Mouse (Mus musculus) v-Abl transformed pro-B cells (cell line): Measurements from ENCODE around the gene Gm21188.
"Not testable (repeated sequence)": the region's sequence is repeated elsewhere in the genome, so short reads cannot be mapped to it uniquely, and the experiment has no call there.

Experiments
- in situ Hi-C, 2 experiments: fragments of 400-800 bp; cut with MboI; formaldehyde crosslinking; loops; one replicate each; pipeline ENCODE4 v1.15.1; 2025; ENCODE audit not compliant: unreplicated experiment in 2 of 2

Gene Gm21188

GRCm38 (mm10) chr13:120052085-120052484, at the start of gene Gm21188:
Gm21188 (minus strand) TSS chr13:120052194.
- in situ Hi-C loops = not testable (repeated sequence)

GRCm38 (mm10) chr13:120099327-120099726, 47.3 kb upstream of the Gm21188 start:
- in situ Hi-C loops = not testable (repeated sequence)

- in situ Hi-C loops = not testable (repeated sequence)
Measured at GRCm38 (mm10) chr13:120096938-120097256, 44.9 kb upstream of the Gm21188 start.

- in situ Hi-C loops = not testable (repeated sequence)
Measured at GRCm38 (mm10) chr13:120096241-120096937, 44.4 kb upstream of the Gm21188 start.

DNA sequence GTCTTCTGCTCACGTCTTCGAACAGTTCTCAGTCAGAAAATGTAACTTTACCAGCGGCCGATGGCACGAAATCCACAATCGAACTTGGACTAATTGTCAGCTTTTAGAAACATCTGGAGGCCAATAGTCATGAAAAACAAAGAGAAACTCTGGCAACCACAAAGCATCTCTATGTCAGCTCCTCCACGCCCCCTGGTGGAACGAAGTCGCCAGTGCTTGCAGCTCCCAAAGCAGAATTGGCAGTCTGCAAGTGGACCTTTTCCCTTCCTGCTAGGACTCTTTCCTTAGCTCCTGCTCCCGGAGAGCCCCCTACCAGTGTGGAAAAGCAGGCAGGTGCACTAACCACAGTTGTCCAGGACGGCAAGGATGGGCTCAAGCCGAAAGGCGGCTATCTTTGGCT, 41.0 kb upstream of the Gm21188 start:
- in situ Hi-C loops = not testable (repeated sequence)

DNA sequence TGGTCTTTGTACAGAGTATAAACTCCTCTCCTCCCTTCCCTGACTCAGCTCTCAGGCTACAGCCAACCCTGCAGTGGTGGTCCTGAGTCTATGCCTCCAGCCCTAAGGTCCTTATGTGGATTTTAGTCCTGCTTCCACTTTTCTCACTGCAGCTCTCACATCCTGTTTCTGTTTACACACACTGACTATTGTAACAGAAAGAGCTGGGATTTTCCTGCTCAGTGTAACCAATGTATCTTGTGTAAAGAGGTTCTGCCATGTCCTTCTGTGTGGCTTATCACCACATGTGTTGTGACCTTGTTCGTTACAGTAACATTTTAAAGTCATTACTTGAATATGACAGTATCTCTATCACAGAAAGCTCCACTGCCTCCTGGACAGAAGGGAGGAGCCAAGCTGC, 27.6 kb upstream of the Gm21188 start:
- in situ Hi-C loops = not testable (repeated sequence)

- in situ Hi-C loops = not testable (repeated sequence)
Measured at GRCm38 (mm10) chr13:120070878-120071277, 18.9 kb upstream of the Gm21188 start.

DNA sequence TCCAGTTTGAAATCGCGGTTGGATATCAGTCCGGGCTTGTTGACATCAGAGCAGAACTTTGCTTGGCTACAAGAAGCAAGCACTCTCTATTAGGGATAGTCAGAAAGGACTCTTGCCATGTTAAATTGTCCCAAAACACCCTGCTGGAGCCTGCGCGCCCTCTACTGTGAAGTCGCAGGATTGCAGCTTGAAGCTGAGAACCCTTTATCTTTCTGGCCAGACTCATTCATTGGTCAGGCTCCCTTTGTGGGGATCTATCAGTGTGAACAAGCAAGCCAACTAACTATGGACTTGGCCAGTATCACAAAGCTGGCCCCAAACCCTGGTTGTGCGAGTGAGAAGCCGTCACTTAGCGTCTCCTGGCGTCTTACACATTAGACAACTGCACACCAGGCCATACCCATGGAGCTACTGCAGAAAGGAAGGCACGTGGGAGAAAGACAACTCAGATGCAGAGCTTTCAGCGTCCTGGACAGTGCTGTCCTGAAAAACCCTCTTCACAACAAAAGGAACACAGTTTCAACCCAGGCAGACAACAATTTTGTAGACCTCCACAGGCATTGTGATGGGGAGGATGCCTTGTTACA, 18.1 kb upstream of the Gm21188 start:
- in situ Hi-C loops = not testable (repeated sequence)

DNA sequence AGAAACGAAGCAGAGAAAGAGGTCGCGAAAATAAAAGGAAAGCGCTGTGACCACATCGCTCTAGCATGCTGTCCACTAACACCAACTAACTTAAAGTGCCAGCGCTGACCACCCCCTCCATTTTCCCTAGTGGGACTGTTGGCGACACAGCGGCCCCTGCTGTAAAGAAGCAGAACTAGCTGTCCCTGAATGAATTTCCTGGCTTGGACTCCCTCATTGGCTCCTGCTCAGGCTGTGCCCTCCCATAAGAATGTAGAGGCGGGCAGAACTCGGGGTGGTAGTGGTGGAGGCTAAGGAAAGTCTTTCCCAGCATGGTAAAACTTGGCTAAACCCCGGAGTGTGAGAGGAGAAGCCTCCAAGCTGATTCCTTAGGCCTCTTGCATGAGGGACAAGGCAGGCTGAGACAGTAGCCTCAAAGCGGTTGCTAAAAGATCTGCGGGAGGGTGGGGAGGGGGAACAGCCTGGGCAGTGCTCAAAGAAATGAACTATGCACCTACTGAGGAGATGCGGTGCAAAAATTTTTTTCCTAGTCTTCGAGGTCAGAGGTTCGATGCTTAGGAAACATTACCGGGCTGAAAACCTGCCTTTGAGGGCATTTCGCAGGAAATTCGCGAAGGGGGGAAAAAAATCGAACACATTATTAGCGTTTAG, 11.6 kb upstream of the Gm21188 start:
- in situ Hi-C loops = not testable (repeated sequence)

- in situ Hi-C loops = not testable (repeated sequence)
Measured at GRCm38 (mm10) chr13:120062903-120063302, 10.9 kb upstream of the Gm21188 start.

DNA sequence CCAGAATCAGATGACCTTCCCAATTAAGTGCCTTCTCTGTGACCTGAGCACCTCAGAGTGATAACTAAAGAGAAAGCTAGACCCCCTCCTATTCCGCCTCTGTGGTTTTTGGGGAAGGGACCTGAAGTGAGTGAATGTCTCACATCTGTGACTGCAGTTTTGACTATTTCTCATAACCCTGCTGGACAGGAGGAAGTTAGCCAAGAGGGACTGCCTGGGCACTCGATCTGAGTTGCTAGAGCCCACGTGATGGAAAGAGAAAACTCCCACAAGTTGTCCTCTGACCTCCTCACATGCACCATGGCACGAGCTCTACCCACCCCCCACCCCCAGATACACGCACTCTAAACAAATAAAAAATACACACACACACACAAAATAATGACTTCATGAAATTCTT, 3.4 kb downstream of the Gm21188 start:
- in situ Hi-C loops = not testable (repeated sequence)

GRCm38 (mm10) chr13:120048186-120048585, 3.8 kb downstream of the Gm21188 start:
- in situ Hi-C loops = not testable (repeated sequence)

- in situ Hi-C loops = not testable (repeated sequence)
Measured at GRCm38 (mm10) chr13:120046422-120047209, 5.4 kb downstream of the Gm21188 start.

DNA sequence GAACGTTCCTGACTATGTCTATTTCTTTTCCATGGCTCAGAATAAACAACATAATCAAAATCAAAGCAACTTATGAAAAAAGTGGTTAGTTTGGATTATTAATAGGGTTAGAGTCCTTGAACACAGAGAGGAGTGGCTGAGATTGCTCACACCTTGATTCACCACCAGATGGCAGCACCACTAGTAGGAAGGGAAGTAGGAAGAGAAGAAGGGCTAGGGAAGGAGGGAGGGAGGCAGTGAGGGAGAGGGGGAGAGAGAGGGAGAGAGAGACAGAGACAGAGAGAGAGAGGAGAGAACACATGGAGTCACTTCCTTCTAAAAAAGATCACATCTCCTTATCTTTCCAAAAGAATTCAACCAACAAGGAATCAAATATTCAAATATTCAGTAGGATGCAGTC, 10.8 kb downstream of the Gm21188 start:
- in situ Hi-C loops = not testable (repeated sequence)

DNA sequence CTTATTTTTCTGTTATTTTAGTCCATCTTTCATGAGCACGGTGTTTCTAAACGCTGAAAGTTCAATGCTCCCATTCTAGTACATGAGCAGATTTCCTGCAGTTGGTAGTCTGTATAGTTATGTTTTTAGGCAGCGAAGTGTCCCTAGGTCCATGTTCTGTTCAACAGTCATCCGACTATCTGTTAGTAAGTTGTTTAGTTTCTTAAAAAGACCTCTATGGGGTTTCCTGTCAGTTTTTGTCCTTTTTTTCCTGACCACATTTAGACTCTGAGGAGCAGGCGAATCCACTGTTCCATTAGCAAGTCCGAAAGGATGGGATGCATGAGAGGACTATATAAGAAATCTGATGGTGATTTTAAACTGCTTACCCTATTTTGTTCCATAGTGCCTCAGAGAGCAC, 14.1 kb downstream of the Gm21188 start:
- in situ Hi-C loops = not testable (repeated sequence)

DNA sequence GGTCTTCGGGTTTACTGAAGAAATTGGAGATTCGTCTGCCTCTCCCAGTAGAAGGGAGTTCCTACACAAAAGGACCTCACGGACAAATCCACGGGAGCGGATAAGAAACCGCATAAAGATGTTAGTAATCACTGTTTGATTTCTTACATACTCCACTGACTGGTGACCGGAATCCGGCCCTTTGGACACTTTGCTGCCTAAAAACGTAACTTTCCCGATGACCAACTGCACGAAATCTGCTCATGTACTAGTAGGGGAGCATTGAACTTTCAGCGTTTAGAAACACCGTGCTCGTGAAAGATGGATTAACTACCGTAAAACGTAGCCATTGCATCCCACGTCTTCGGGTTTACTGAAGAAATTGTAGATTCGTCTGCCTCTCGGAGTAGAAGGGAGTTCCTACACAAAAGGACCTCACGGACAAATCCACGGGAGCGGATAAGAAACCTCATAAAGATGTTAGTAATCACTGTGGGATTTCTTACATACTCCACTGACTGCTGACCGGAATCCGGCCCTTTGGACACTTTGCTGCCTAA, 15.3 kb downstream of the Gm21188 start:
- in situ Hi-C loops = not testable (repeated sequence)

DNA sequence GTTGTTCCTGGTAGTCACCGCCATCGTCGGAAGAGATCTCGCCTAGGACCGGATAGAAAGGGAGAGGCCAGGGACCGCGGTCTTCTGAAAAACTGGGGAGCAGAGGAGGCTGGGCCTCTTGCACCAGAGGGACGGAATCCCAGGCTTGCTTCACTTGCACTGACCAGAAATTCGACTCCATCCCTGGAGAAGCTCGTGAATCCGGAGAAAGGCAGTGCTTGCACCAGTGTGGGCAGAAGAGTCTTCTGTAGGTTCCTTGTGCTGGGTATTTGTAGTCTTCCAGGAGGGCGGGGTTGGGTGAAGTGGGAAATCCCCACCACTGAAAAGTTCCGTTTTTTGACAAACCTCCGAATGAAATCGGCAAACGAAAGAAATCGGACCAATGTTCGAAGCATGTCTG, 16.8 kb downstream of the Gm21188 start:
- in situ Hi-C loops = not testable (repeated sequence)

GRCm38 (mm10) chr13:120034637-120035036, 17.4 kb downstream of the Gm21188 start:
- in situ Hi-C loops = not testable (repeated sequence)

GRCm38 (mm10) chr13:120033516-120034190, 18.3 kb downstream of the Gm21188 start:
- in situ Hi-C loops = not testable (repeated sequence)

- in situ Hi-C loops = not testable (repeated sequence)
Measured at GRCm38 (mm10) chr13:120031676-120032075, 20.3 kb downstream of the Gm21188 start.
